Mouse (Mus musculus): ENCODE results near the gene Aatf.

Aatf gene

DNA sequence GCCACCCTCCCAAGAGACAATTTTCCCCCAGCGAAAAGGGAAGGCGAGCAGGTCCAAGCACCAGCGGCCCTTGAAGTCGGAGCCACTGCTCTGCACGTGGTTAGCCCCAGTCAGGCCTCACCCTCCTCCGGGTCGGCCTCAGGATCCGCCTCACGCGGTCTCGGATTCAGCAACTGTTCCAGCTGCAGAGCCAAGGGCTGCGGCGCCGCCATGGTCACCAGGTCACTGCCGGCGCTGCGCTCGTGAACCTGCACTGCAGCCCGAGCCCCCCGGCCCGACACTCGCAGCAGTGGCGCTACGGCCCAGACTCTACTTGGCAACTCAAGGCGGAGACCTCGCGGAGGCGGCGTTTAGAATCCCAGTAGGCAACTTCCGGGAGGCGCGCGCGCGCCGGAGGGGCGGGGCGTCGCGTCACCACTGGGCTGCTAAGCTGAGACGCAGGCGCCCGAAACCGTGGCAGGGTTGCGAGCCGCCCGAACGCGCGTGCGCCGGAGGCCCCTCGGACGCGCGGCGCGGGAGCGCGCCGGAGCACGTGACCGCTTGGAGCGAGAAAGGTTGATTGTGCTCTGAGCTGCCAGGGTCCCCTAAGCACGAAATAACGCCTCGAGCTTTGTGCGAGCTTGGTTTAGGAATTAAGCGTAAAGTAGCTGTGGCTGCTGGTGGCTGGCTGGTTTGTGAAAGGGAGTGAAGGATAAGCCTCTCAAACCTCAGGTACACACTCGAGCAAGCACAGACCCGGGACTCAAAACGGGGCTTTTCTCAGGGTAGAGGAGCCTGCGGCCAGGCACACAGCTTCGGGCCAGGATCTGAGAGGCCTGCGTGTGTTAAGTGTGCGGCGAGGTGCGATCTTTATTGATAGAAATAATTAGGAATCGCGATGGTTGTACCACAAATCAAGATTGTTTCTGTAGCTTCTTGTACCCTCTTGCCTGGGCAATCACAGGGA, at the start of gene Aatf:
Aatf (minus strand) TSS at position 352 of the 946 bp plus-strand sequence.
- peak; percentile 97 to 98 for DNase-seq (ENCODE audit: low spot score in 2 of 2)

DNA sequence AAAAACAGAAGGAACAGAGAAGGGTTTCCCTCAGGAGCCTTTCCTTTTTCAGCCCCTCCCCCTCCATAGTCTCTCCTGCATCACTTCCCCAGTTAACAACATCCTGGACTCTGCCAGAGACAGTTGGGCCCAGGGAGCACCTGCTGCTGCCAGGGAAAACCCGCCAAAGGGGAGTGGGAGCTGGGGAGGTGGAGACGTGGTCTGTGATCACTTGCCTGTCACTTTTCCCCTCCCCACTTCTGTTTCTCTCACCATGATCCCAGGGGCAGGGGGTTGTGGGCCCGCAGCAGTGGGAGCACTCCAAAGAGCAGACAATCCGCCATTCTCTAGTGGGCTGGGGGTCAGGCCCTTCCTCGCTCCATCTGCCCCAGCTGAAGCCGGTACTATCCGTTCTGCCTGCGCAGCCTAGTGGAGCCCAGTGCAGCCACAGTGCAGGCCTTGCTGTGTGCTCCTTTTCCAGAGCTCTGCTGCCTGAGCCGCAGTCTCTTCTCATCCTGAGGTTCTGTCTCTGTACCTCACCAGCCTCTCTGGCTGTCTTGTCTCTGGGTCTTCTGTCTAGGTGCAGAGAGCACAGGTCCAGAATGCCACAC, 49.5 kb upstream of the Aatf start:
- no peak for DNase-seq (ENCODE audit: low spot score in 2 of 2)

- DNase-seq (ENCODE audit: low spot score in 2 of 2): no peak
Measured at GRCm38 (mm10) chr11:84561546-84561945, 48.2 kb upstream of the Aatf start.

DNA sequence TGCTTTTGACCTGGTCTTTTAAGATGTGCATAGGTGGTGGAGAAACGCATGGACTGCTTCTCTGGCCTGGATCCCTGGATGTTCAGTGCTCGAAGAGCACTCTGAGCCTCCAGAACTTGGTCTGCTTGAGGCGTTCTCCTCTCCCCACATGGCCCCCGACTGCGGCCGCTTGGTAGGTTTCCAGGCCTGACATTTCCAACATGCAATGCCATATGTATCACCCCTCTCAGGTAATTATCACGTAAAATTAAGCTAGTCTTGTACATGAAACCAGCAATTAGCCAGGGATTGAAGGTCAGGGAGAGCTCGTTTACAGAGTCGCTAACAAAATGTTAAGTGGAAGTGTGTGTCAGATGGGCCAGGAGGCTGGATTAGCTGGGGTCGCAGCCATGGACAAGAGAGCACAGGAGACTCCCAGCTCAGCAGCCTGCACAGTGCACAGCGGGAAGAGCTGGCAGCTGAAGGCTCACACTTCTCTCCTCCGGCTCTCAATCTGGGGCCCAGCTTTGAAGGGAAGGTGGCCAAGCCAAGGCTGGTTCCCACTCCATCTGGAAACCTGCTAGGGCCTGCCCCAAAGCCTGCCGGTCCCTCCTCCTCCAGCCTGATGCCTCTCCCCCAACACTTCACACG, 40.6 kb upstream of the Aatf start:
- no peak for DNase-seq (ENCODE audit: low spot score in 2 of 2)

- DNase-seq (ENCODE audit: low spot score in 2 of 2): no peak
Measured at GRCm38 (mm10) chr11:84551296-84551695, 38.0 kb upstream of the Aatf start.

GRCm38 (mm10) chr11:84549258-84549791, 36.0 kb upstream of the Aatf start:
- no peak for DNase-seq (ENCODE audit: low spot score in 2 of 2)

DNA sequence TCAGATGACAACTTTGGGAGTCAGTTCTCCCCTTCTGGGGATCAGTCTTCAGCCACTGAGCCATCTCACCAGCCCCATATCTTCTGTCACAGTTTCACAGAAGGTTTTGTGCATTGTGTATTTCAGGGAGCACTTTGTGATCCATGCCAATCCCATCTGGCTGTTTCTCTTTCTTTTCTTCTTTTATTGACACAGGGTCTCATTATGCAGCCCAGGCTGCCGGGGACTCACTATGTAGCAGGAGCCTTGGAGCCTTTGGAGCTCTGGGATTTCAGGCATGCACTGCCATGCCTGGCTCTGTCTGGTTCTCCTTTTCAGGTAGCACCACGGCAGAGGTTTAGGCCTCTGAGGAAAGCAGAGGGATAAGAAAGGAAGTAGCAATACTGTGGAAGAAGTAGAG, 35.0 kb upstream of the Aatf start:
- DNase-seq (ENCODE audit: low spot score in 2 of 2): no peak

- DNase-seq (ENCODE audit: low spot score in 2 of 2): no peak
Measured at GRCm38 (mm10) chr11:84539981-84540380, 26.7 kb upstream of the Aatf start.

- DNase-seq (ENCODE audit: low spot score in 2 of 2): no peak
Measured at GRCm38 (mm10) chr11:84529797-84530703, 16.7 kb upstream of the Aatf start.

- no peak for DNase-seq (ENCODE audit: low spot score in 2 of 2)
Measured at GRCm38 (mm10) chr11:84529143-84529755, 15.9 kb upstream of the Aatf start.

DNA sequence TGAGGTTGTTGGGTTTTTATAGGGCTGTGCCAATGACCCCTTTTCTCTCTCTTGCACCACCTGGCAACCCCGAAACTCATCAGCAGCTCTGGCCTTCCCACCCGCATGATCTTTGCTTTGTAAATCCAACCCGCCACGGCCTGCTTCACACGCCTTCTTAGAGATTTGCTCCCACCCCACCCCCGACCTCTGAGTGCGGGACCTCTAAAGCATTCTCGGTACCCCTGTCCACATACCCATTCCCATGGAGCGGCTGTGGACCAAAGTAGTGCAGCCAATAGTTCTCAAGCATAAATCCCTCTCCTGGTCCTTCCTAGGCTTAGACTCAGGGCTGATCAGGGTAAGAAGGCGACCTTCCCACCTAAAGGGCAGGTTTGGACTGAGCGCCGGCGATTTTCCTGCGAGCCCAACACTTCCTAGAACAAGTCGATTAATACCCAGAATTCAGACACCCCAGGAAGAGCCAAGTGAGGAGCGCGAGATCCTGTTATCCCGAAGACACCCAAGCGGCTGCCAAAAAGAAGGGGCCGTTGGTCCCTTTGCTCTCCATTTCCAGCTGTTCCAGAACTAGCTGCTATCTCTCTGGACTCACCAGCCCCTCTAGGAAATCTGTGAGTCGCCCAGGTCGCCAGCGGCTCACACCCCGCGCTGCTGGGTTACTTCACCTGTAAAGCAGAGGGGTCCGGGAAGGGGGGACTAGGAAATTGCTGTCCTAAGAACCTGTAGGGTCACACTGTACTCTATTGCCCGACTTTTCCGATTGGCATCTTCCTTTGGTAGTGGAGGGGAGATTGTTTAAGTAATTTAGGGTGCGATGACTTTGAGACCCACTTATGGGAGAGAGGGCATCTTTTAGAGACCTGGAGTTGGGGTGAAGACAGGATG, 13.9 kb upstream of the Aatf start:
- DNase-seq (ENCODE audit: low spot score in 2 of 2): no peak

DNA sequence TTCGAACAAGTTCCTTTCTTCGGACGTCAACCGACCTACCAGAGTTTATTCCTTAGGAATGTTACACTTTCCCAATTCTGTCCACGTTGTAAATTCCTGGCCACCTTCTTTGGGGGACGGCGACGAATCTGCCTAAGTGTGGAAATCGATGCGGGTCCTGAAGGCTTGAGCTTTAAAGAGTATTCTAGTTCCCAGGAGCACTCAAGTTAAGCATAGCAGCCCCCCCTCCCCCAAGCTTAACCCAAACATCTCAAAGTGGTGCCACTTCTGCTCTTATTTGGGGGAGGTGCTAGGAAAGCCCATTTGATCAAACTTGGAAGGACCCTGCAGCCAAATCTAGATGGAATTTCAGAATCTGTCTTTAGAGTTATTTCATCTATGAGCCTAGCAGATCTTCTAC, 13.1 kb upstream of the Aatf start:
- no peak for DNase-seq (ENCODE audit: low spot score in 2 of 2)

DNA sequence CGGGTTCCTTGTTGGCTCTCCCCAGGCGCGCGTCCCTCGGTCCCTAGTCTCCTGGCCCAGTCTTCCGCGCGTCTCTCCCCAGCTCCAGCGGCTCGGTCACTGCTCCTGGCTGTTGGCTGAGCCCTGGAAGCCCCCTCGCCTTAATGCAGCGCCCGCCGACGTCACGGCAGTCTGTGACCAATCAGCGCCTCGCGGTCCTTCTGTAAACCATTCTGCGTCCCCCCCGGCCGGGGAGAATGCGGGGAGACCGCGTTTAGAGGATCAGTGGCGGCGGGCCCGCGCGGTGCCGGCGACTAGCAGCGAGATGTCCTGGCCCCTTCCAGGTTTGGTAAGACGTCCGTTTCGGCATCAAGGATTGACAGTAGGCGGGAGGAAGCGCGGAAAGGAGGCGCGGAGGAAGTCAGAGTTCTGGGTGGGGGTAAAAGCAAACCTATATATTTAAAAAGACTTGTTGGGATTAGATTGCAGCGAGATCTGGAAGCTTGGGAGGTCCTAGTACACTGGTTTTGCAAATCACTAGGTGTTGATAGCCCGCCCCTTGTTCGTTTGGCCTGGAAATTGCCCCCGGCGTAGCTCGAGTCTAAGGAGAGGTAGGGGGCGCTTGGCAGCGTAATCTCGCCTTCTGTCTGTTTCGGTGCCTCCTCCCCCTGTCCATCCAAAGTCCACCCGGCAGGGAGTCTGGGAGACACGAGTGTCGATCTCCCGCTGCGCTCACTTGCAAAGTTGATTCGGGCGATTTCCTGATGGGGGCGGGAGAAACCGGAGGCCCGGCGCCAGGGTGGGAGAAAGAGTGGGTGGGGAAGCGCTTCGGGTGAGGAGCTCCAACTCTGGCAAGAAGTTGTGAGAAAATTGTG, 12.3 kb upstream of the Aatf start, which contains the start of gene Lhx1:
Lhx1 (minus strand) TSS at position 115 of the 854 bp plus-strand sequence.
- no peak for DNase-seq (ENCODE audit: low spot score in 2 of 2)

DNA sequence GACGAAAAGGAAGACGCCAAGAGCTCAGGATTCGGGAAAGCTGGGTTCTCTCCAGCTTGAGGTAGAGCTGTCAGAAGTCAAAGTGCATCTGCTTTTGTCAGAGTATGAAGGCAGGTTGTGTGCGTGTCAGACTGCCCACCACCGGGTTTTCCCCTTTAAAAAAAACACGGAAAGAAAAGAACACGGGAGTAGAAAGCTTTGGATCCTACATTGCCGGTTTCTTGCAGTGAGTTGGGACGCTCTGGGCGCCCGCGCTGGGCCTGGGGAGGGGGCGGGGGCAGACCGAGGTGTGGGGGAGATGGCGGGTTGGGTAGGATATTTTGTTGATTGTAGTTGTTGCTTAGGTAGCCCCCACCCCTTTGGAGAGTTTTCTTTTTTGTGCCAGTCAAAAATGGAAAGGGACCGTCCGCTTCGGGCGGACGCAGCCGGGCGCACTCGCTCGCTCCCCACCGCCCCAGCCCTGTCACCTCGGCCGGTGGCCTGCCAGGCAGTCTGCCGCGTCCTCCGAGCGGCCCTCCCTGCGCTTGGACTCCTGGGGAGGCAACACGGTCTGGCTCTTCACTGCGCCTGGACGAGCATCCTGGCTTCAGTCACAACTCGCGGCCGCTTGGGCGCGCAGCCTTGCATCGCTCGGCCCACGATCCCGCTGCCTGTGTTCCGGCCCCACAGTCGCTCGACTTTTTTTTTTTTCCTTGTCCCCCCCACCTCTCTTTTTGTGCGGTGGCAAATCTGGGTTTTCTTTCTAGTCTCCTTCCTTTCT, 11.4 kb upstream of the Aatf start:
- no peak for DNase-seq (ENCODE audit: low spot score in 2 of 2)

- DNase-seq (ENCODE audit: low spot score in 2 of 2): no peak
Measured at GRCm38 (mm10) chr11:84523841-84524510, 10.7 kb upstream of the Aatf start.

DNA sequence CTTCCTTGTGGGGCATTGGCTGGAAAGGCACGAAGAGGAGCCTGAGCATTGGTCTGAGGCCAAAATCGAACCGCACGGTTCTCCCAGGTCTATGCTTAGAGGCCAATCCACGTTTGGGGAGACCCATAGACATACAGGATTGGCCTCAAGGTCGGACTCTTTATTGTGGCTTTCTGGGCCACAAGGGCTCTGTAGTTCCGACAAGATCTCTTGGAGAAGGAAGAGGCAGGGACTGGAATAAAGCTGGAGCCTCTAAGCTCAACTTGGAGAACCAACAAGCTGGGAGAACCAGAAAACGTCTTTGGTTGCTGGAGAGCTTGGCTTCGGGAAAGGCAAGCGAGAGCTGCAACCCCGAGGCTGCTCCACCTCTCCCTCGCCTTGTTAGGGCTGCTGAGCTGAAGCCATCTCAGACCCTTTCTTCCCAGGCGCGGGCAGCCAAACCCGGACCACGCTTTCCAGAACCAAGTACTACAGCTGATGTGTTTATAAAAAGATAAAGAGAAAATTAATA, 10.1 kb upstream of the Aatf start:
- no peak for DNase-seq (ENCODE audit: low spot score in 2 of 2)

- DNase-seq (ENCODE audit: low spot score in 2 of 2): no peak
Measured at GRCm38 (mm10) chr11:84522577-84523320, 9.4 kb upstream of the Aatf start.
